Mouse (Mus musculus) olfactory bulb, adult 2 months (tissue): ENCODE results near the gene Phlpp2. TPM values are rescaled to one million over a fixed set of nuclear protein-coding genes. Genes with fewer than 3 reads are reported as not detected.

Source experiments
- H3K27ac ChIP-seq: fragments of 200-500 bp; 2 replicates; pipeline ENCODE4 v1.5.1; 2012; ENCODE audit warnings: low read depth, low read length; ENCODE audit not compliant: insufficient read depth
- H3K4me1 ChIP-seq: fragments of 200-500 bp; 2 replicates; pipeline ENCODE4 v1.6.1; 2012; ENCODE audit warnings: low read length; ENCODE audit not compliant: control insufficient read depth, insufficient read depth
- H3K4me3 ChIP-seq: fragments of 200-500 bp; 2 replicates; pipeline ENCODE4 v1.5.1; 2012; ENCODE audit warnings: mild to moderate bottlenecking, low read depth, low read length, moderate library complexity; ENCODE audit not compliant: insufficient read depth
- CTCF ChIP-seq: fragments of 200-500 bp; IDR thresholded peaks from 2 replicates; pipeline ENCODE4 v1.5.1; 2012; ENCODE audit warnings: low read depth, mild to moderate bottlenecking, low read length, moderate library complexity; ENCODE audit not compliant: insufficient read depth
- POLR2A ChIP-seq: fragments of 200-500 bp; IDR thresholded peaks from 2 replicates; pipeline ENCODE4 v1.6.1; 2012; ENCODE audit warnings: mild to moderate bottlenecking, low read depth, low read length, moderate library complexity; ENCODE audit not compliant: insufficient read depth
- WGBS: fragments of 180-500 bp; shearing (Covaris S2); methylation state at CpG from one replicate; pipeline ENCODE4 v1.1.7; 2018; 5-methylcytosine and 5-hydroxymethylcytosine counted together
- polyA plus RNA-seq: library from polyadenylated mRNA; stranded (reverse); fragments of >200 nt; gene quantifications from 2 replicates; pipeline ENCODE4 v1.2.4, GENCODE M21; 2012; ENCODE audit warnings: low replicate concordance; ENCODE audit not compliant: missing spikeins, insufficient read depth, insufficient read length

Phlpp2 gene
- polyA plus RNA-seq, 1 experiment: not detected

DNA sequence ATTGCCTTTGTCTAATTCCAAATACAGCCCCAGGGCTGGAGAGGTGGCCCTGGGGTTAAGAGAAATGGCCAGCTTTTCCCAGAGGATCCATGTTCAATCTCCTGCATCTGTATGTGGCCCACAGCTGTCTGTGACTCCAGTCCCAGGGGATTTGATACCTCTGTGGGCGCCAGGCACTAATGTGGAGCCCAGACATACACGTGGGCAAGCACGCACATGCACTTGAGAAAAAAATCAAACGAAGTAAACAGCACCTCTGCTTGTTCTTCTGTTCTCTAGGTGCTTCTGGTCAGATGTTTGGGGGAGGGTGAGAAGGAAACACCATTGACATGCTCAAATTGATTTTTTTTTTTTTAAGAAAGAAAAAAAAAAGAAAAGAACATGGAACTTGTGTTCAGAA is 95.8 kb downstream of the Phlpp2 start:
- TF ChIP-seq CTCF (no peak), POLR2A (no peak)
- no peak overlapping the region for H3K27ac ChIP-seq
- peaks cover 8% of the 10 kb centered on the region; the same call in 1 of the 2 replicates for H3K4me1 ChIP-seq
- no peak overlapping the region for H3K4me3 ChIP-seq
- WGBS: 84% methylated on average over 4 of the region's 4 CpGs

DNA sequence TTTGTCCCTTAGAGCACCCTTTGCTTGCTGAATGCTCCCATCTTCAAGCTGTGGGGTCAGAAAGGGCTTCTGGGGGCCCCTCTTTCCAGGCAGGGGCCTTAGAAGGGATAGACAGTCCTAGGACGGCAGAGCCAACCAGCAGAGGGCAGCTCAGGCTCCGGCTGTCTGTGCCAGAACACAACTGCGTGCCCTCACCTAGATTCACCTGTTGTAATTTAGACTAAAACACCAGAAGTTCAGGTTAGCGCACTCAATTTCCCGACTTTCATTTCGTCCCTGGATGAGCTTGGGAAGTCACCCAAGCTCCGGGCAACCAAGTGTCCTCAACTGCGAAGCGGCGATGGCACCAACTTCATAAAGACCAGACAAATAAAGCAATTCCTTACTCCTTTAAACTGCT is 100.5 kb downstream of the Phlpp2 start:
- 69% methylated on average over 10 of the region's 10 CpGs for WGBS
- Histone ChIP-seq H3K4me1 (no peaks in the 10 kb centered on the region), H3K4me3 (no peak overlapping the region), H3K27ac (no peak overlapping the region)
- TF ChIP-seq POLR2A (no peak), CTCF (no peak)

DNA sequence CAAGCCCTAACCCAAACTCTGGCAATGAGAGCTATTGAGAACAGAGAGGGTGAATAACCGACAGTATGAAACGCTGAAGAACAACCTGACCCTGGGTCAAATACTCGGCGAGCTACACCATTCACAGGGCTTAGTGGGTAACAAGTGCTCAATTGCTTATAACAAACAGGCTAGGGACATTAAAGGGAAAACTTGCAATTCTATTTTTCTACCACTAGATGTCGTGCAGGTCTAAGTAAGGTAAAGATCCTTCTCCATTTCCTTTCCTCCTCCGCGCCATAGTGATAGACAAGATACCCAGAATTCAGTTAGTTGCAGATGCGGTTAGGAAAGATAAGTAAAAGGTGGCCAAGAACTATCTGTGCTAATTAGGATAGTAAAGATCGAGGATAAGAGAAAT is 102.0 kb downstream of the Phlpp2 start:
- no peaks in the 10 kb centered on the region for H3K4me1 ChIP-seq
- H3K27ac ChIP-seq: no peak overlapping the region
- TF ChIP-seq CTCF (no peak), POLR2A (no peak)
- 1% methylated on average over 9 of the region's 9 CpGs for WGBS
- no peak overlapping the region for H3K4me3 ChIP-seq

DNA sequence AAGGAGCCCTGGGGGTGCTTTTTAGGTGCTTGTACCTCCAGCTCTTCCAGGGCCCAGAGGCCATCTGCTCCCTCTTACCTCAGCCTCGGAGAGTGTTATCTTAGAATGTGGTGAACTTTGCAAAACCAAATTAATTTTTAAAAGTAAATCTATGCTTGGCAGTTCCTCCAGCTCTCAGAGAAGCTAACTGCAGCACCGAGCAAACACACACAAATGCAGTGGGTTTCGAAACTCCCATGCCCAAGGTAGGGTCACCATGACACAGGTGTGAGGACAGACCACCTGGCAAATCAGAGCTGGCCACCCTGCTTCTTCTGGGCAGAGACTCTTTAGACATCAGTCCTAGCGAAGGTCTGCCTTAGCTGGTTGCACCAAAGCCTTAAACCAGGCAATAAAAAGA is 104.6 kb downstream of the Phlpp2 start:
- Histone ChIP-seq H3K27ac (no peak overlapping the region), H3K4me1 (no peaks in the 10 kb centered on the region), H3K4me3 (no peak overlapping the region)
- TF ChIP-seq POLR2A: no peak
- no peak for TF ChIP-seq CTCF
- 90% methylated on average over 4 of the region's 4 CpGs for WGBS

DNA sequence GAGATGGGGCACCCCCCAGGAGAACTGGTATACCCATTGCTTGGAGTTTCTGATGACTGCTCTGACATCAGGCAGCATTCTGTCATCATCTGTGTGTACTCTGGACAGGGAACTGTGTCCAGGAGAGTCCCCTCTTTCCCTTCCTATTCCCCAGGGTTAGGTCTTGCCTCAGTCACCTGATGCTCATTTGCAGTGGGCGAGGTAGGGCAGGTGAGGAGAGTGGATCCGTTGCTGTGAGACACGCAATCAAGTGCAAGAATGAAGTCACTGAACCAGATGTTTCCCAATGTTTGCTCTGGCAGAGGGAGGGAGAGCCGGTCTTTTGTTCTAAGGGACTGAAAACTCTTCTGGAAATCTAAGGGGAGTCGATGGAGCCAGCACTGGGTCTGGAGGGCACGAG is 111.0 kb downstream of the Phlpp2 start:
- H3K4me1 ChIP-seq: no peaks in the 10 kb centered on the region; the same call in 1 of the 2 replicates
- WGBS: 87% methylated on average over 6 of the region's 6 CpGs
- no peak overlapping the region for H3K27ac ChIP-seq
- TF ChIP-seq POLR2A: no peak
- no peak for TF ChIP-seq CTCF
- no peak overlapping the region for H3K4me3 ChIP-seq

DNA sequence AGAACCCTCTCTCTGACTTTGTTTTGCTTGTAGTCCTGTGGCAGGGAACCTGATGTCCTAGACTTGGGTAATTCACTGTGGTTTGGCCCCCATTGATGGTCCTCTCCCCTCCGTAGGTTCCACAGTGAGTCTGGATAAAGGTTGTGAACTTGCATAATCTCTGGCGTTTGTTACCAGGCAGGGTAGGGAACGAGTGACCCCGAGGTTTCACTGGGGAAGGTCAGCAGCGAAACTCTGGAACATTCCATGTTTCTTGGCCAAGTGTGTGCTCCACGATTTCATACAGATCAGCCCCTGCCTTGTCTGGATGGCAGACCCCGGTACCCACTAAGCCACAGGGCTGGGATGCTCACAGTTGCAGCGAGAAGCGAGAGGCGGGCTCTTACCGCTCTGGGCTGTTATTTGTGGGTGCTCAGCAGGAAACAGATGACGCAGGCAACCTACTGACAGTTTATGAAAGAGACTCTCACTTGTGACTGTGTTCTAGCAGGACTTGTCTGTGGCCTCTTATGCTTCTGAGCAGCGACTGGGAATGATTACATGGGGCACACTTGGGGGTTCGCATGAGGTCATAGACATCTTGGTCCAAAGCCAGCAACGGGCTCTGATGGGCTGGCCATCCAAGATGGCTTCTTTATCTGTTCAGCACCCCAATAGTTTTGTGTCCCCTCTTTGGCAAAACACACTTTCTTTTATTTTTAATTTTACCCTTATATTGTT is 114.2 kb downstream of the Phlpp2 start:
- Histone ChIP-seq H3K4me3 (no peak overlapping the region), H3K27ac (no peak overlapping the region), H3K4me1 (peaks cover 2% of the 10 kb centered on the region; the same call in 1 of the 2 replicates)
- 53% methylated on average over 15 of the region's 15 CpGs for WGBS
- TF ChIP-seq CTCF (no peak), POLR2A (no peak)

DNA sequence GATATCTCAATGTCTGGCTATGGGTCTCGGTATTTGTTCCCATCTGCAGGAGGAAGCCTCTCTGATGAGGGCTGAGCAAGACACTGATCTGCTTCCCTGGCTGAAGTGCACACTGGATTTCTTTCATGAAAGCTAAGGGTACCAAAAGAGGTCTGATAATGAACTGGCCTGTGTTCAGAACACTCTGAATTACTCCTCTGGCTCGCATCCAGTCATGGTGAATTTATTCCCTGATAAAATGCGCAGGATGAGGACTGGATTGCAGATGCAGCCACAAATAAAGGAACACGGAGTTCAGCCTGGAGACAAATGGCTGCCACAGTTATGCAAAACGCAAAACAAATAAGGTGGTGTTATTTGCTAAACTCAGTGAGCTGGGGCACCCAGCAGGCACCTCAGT is 115.6 kb downstream of the Phlpp2 start:
- TF ChIP-seq POLR2A: no peak
- no peak for TF ChIP-seq CTCF
- 0 out of 2 replicates have a peak overlapping the region, but pooled peaks have one; percentile 17 for H3K27ac ChIP-seq
- WGBS: 30% methylated on average over 5 of the region's 5 CpGs

DNA sequence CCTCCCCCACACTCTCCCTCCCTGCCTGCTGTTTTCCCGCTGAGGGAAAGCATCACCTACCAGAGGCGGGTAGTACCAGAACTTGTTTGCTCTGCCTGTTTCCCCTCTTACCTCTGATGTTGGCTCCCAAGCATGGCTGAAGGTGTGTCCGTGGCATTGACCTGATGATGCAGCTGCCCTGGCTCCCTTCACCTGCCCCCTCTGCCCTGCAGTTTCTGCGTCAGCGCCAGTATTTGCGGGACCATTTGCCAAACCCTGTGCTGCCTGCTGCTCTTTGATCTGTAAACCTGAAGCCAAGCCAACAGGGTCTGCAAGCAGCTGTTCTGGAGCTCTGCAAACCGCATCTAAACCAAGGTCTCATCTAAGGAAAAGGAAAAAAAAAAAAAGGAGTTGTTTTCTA is 118.0 kb downstream of the Phlpp2 start:
- H3K4me1 ChIP-seq: peaks cover 2% of the 10 kb centered on the region; the same call in 1 of the 2 replicates
- no peak for TF ChIP-seq POLR2A
- TF ChIP-seq CTCF: no peak
- 44% methylated on average over 7 of the region's 7 CpGs for WGBS
- H3K4me3 ChIP-seq: no peak overlapping the region
- H3K27ac ChIP-seq: no peak overlapping the region

More for the DNA sequence above, 115.6 kb downstream of the Phlpp2 start:
- H3K4me1 ChIP-seq: peaks cover 2% of the 10 kb centered on the region; the same call in 1 of the 2 replicates
- H3K4me3 ChIP-seq: no peak overlapping the region

DNA sequence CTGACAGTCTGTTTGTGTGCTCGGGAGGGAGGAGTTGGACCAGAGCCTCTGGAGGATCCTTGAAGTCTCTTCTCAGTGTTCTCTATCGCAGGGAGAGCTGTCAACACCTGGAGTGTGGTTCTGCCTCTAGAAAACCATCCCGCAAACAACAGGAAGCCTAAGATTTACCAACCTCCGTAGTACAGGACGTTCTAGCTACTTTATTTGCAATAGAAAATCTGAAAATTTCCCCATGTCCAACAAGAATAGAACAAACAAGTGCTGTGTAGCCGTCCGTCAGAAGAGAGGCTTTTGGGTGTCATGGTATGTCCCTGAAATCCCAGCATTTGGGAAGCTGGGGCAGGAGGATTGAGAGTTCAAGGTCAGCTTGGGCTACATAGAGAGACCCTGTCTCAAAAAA is 119.4 kb downstream of the Phlpp2 start:
- no peak for TF ChIP-seq CTCF
- no peak for TF ChIP-seq POLR2A

DNA sequence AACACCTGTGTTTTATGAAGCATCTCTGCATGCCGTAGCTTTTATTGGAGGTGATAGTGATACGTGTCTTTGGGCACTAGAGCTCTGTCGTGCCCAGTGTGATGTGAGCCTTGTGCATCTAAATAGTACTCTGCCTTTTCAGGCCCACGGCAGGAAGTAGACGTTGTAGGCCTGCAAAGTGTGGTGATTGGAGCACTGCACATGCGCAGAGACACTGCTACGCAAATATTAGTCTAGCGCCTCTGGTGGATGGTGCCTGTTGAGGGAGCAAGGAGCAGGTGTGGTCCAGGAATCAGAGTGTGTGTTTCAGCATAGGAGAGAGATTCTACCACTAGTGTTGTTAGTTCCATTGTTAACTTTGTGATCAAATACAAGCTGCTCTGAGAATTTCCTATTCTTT is 120.8 kb downstream of the Phlpp2 start:
- 95% methylated on average over 8 of the region's 8 CpGs for WGBS
- Histone ChIP-seq H3K27ac (no peak overlapping the region), H3K4me1 (peaks cover 2% of the 10 kb centered on the region; the same call in 1 of the 2 replicates), H3K4me3 (no peak overlapping the region)
- no peak for TF ChIP-seq CTCF
- no peak for TF ChIP-seq POLR2A

More for the DNA sequence above, 119.4 kb downstream of the Phlpp2 start:
- Histone ChIP-seq H3K27ac (no peak overlapping the region), H3K4me1 (peaks cover 2% of the 10 kb centered on the region; the same call in 1 of the 2 replicates), H3K4me3 (no peak overlapping the region)
- 89% methylated on average over 7 of the region's 7 CpGs for WGBS
